Mouse (Mus musculus): ENCODE data around the gene 3830417A13Rik. TPM values are rescaled to one million over a fixed set of nuclear protein-coding genes. Genes with fewer than 3 reads are reported as not detected.

The 3830417A13Rik gene
- polyA plus RNA-seq (2012; fragmentation: generic; extraction: Trizol) = under 1 TPM in 1 of 2 experiments, not detected in 1; 0.35 TPM

DNA sequence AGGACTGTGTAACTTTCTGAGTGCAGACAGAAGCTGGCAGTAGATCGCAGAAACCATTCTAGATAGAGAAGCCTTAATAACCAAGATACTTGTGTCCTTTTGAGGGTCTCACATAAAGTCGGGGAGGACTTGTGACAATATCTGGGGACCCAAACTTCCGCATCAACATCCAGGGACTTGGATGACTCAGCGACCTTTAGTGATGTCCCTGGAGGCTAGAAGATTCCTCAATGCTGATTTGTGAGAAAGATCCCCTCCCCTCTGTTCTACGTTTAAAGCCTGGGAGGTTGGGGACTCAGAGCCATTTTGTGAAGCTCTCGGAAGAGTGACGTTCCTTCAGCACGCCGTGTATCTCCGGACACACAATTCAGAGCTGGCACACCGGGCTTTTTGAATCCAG, at the start of gene 3830417A13Rik:
Gene 3830417A13Rik, plus strand, starts transcription at position 301 of the 400 bp plus-strand sequence.

DNA sequence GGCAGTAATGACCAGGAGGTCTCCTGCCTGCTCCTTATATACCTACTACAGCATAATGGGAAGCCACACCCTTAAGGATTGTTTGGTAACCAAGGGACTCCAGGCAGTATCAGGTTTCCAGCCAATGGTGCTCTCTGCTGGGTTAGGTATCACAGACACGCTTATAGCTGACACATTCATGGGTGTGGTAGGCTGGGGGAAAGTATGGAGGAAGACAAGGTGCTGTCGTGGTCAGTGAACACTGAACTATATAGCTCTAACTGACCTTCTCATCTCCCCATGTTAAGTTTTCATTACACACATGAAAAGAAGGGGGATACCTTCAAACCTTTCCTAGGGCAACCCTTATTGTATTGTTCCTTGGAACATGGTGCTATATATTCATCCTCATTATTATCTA, 21.2 kb upstream of the 3830417A13Rik start, which contains the start of gene Gm6760:
Gene Gm6760, minus strand, starts transcription at position 101 of the 400 bp plus-strand sequence.

Other genes starting within 250 kb of the 3830417A13Rik start
- gene Gm6760, start 21.4 kb upstream of the 3830417A13Rik start, polyA plus RNA-seq (2012; fragmentation: generic; extraction: Trizol) = not detected
- not detected for gene Slitrk4, start 103.4 kb downstream of the 3830417A13Rik start, polyA plus RNA-seq (2012; fragmentation: generic; extraction: Trizol)